Mouse (Mus musculus) brain, embryonic 14.5 days (tissue): ENCODE measurements around the gene Pitpnm1. TPM values are rescaled to one million over a fixed set of nuclear protein-coding genes. Genes with fewer than 3 reads are reported as not detected.
A peak's percentile ranks its signal among the peaks of the same experiment; 100 is the strongest.

Experiments
- DNase-seq: peaks from one replicate; pipeline ENCODE4 v3.0.0-alpha.2; 2011; ENCODE audit warnings: low read depth
- CTCF ChIP-seq: fragments of 200-500 bp; IDR thresholded peaks from 2 replicates; pipeline ENCODE4 v1.5.1; 2012; ENCODE audit warnings: inconsistent platforms, mild to moderate bottlenecking, moderate library complexity, borderline replicate concordance; ENCODE audit not compliant: insufficient read depth, insufficient read length; ENCODE audit errors: extremely low read depth
- POLR2A ChIP-seq: fragments of 200-500 bp; IDR thresholded peaks from 2 replicates; pipeline ENCODE4 v1.6.1; 2012; ENCODE audit warnings: mild to moderate bottlenecking, inconsistent platforms, borderline replicate concordance; ENCODE audit not compliant: poor library complexity, insufficient read depth, insufficient read length, severe bottlenecking; ENCODE audit errors: extremely low read depth
- polyA plus RNA-seq: library from polyadenylated mRNA; depleted of rRNA; stranded (reverse); fragments of >200 nt; gene quantifications from 2 replicates; pipeline ENCODE4 v1.2.3, GENCODE M21; 2012

Pitpnm1 gene
- polyA plus RNA-seq, 1 experiment, result 158 TPM

GRCm38 (mm10) chr19:4099056-4099455 is 742 bp upstream of the Pitpnm1 start:
- TF ChIP-seq POLR2A (no peak), CTCF (peak; percentile 92)
- peak; percentile 90 for DNase-seq

GRCm38 (mm10) chr19:4100718-4101261 is 992 bp downstream of the Pitpnm1 start:
- TF ChIP-seq CTCF, result no peak
- peak; percentile 68 for DNase-seq

GRCm38 (mm10) chr19:4101466-4101865 is 1.7 kb downstream of the Pitpnm1 start:
- TF ChIP-seq CTCF (no peak; the same call in 1 of the 2 replicates), POLR2A (no peak)
- DNase-seq, result peak; percentile 37

GRCm38 (mm10) chr19:4102049-4102448 is 2.3 kb downstream of the Pitpnm1 start:
- DNase-seq, result no peak
- no peak for TF ChIP-seq POLR2A
- TF ChIP-seq CTCF, result no peak

- no peak for DNase-seq
- TF ChIP-seq POLR2A (no peak), CTCF (no peak)
Observed at GRCm38 (mm10) chr19:4102626-4103025, 2.8 kb downstream of the Pitpnm1 start.

- TF ChIP-seq CTCF (no peak), POLR2A (no peak)
- no peak for DNase-seq
Observed at GRCm38 (mm10) chr19:4103294-4103693, 3.5 kb downstream of the Pitpnm1 start.

- DNase-seq, result no peak
- TF ChIP-seq CTCF (no peak), POLR2A (no peak)
Observed at GRCm38 (mm10) chr19:4103792-4104191, 4.0 kb downstream of the Pitpnm1 start.

GRCm38 (mm10) chr19:4104675-4105194 is 4.9 kb downstream of the Pitpnm1 start:
- no peak for DNase-seq
- TF ChIP-seq CTCF, result no peak
- no peak for TF ChIP-seq POLR2A

- TF ChIP-seq POLR2A (no peak), CTCF (no peak)
Observed at GRCm38 (mm10) chr19:4106654-4107053, 6.9 kb downstream of the Pitpnm1 start.

GRCm38 (mm10) chr19:4108535-4108934 is 8.7 kb downstream of the Pitpnm1 start:
- DNase-seq, result no peak

More at GRCm38 (mm10) chr19:4106654-4107053, 6.9 kb downstream of the Pitpnm1 start:
- DNase-seq, result no peak

GRCm38 (mm10) chr19:4112063-4112960 is 12.5 kb downstream of the Pitpnm1 start:
- TF ChIP-seq POLR2A (no peak), CTCF (no peak)
- no peak for DNase-seq

More at GRCm38 (mm10) chr19:4108535-4108934, 8.7 kb downstream of the Pitpnm1 start:
- no peak for TF ChIP-seq POLR2A
- TF ChIP-seq CTCF, result no peak

GRCm38 (mm10) chr19:4113186-4113805 is 13.5 kb downstream of the Pitpnm1 start:
- DNase-seq, result peak; percentile 53
- TF ChIP-seq CTCF (no peak), POLR2A (no peak)

- DNase-seq, result no peak
- TF ChIP-seq POLR2A, result no peak
- no peak for TF ChIP-seq CTCF
Observed at GRCm38 (mm10) chr19:4113806-4114230, 14.0 kb downstream of the Pitpnm1 start.

GRCm38 (mm10) chr19:4114551-4114950 is 14.8 kb downstream of the Pitpnm1 start:
- no peak for TF ChIP-seq CTCF
- no peak for TF ChIP-seq POLR2A
- DNase-seq, result no peak

- TF ChIP-seq POLR2A (no peak), CTCF (no peak)
- no peak for DNase-seq
Observed at GRCm38 (mm10) chr19:4115144-4115543, 15.3 kb downstream of the Pitpnm1 start.
